Mouse (Mus musculus) natural killer cell, adult 2 months (primary cell): ENCODE results near the gene Ltbp2.

Experiments
- DNase-seq, 2 experiments: peaks; one replicate each; pipeline ENCODE4 v3.0.0; 2022; ENCODE audit warnings: low spot score in 2 of 2

The Ltbp2 gene

GRCm38 (mm10) chr12:84880091-84880490 is 3.8 kb upstream of the Ltbp2 start:
- DNase-seq = no peak

DNA sequence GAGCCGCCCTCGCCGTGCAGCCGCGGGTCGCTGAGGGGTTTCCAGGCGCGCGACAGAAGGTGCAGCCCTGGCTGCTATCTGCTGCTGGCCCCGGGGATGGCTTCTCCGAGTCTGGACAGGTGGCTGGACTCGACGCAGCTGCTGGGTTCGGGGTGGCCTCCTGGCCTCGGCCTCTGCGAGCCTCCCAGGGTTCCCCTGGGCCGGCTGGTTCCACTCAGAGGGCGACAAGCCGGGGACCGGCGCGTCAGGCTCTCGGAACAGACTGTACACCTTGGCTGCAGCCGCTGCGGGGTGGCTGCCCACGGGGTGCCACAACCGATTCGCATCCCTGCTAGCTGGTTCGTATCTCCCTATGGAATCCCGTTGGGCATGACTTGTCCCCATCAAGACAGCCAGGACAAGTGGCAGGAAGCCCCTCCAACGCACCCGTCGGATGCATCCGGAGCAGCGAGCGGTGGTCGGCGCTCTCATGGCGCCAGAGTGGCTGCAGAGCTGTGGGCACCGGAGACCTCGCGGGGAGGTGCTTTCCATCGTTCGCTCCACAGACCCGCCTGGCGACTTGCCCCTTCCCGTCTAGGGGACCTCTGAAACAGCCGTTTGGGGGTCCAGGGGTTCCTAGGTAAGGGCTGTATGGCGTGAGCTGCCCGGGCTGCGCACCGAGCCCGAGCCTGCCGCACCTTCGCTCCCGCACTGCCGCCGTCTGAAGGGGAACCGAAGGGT is 411 bp downstream of the Ltbp2 start:
- DNase-seq = no peak

GRCm38 (mm10) chr12:84873434-84873833 is 2.9 kb downstream of the Ltbp2 start:
- DNase-seq = no peak

- DNase-seq = no peak
Measured at GRCm38 (mm10) chr12:84872310-84872709, 4.0 kb downstream of the Ltbp2 start.

- DNase-seq = no peak
Measured at GRCm38 (mm10) chr12:84865431-84865830, 10.9 kb downstream of the Ltbp2 start.

DNA sequence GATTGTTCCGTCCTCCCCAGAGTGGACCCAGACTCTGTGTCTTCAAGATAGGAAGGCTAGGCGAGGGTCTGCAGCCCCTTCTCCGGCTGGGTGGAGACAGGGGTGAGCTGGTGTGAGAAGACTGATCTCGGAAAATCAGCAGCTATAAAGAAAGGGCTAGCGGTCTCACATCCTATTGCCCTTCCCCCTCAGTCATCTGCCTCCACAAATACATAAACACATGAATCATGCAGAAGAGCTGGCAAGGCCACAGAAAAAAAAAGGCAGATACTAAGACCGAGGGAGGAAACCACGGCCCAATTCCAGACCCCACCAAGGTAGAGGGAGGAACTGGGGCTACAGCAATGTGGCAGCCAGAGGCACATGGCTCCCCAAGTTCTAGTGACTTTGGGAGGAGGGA is 11.5 kb downstream of the Ltbp2 start:
- no peak for DNase-seq

DNA sequence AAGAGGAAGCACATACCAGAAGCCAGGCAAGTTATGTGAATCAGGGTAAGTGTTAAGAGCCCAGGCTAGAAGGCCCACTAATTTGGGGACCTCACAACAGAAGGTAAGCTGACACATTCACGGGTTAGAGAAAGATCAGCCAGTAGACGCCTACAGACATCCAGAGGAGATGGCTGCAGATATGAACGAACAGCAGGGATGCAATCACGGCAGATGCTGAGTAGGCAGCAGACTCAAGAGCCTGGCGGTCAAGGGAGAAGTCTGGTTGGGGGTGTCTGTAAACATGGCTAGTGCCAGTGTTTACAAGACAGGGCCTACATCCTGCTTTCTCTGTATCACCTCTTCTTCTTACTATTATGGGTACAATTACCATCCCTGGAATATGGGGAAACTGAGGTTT is 13.1 kb downstream of the Ltbp2 start:
- no peak for DNase-seq

DNA sequence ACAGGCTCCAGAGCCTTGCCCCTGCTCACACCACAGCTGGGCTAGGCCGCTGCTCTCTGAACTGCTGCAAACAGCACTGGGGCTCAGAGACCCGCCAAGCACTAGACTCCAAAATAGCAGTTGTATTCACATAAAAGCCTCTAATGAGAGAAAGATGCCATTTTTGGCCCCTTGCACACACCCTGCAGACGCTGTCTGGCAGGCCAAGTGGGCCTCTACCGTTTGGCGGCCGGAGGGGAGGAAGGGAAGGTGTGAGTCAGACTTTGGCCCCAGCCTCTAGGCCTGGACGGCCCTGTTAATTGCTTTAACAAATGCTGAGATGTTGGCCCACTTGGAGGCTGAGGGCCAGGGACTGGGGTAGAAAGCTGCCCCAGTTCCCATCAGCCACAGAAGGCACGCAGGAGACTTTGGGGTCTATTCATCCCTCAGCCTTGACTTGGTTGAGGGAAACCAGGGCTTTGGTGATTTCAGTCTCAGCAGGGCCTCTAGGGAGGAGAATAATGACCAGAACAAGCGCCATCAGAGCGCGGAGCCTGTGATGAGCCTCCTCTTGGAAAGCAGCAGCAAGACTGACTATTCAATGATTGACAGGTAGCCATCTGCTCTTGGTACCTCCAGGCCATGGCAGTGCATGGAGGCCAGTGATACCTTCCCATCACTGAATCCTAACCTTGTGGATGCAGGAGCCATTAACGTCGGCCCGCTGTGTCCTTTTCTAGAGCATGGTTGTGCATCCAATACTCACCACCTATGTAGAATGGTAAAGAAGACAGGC is 14.0 kb downstream of the Ltbp2 start:
- no peak for DNase-seq

- DNase-seq = no peak
Measured at GRCm38 (mm10) chr12:84858149-84859113, 17.9 kb downstream of the Ltbp2 start.

- no peak for DNase-seq
Measured at GRCm38 (mm10) chr12:84857706-84858105, 18.6 kb downstream of the Ltbp2 start.

- no peak for DNase-seq
Measured at GRCm38 (mm10) chr12:84856532-84856931, 19.8 kb downstream of the Ltbp2 start.

DNA sequence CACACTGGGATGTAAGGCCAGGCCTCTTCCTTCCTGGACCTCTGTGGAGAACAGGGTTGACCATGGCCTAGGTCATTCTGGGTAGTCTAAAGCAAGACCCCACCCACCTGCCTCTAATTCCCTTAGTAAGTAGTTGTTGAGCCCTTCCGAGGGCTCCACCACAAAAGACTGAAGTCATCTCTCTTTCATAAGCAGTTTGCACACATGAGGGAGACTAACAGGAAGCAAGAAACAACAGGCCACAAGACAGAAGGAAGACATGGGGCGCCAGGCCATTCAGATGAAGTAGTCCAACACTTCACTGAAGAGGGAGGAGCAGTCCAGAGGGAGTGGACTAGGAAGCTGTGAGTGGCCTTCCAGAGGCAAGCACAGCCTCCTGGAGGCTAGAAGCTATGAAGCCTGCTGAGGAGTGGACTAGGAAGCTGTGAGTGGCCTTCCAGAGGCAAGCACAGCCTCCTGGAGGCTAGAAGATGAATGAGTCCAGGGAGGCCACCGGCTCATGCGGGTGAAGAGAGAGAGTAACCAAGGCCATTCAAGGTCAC is 21.2 kb downstream of the Ltbp2 start:
- DNase-seq = no peak

DNA sequence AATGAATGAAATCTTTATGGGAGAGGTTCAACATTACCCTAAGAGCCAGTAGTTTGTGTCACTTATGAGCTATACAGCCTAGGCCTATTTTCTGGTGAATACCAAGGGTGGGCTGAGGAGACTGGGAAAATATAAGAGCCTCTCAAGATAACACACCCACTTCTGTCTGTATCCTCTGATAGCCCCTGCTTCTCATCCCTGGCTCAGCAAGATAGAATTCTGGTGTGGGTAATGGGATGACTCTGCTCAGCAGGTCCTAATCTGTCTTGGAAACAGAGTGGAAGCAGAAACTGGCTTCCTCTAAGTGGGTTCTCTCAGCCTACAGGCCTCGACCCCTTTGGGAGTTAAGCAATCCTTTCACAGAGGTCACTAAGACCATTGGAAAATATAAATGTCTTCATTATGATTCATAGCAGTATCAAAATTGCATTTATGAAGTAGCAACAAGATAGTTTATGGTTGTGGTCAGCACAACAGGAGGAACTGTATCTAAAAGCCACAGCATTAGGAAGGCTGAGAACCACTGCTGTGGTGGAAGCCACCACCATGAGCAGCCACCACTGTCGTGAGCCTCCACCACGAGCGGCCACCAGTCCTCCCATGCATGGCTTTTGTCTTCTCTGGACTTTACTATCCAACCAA is 21.8 kb downstream of the Ltbp2 start:
- no peak for DNase-seq

GRCm38 (mm10) chr12:84851403-84852040 is 24.8 kb downstream of the Ltbp2 start:
- DNase-seq = no peak

DNA sequence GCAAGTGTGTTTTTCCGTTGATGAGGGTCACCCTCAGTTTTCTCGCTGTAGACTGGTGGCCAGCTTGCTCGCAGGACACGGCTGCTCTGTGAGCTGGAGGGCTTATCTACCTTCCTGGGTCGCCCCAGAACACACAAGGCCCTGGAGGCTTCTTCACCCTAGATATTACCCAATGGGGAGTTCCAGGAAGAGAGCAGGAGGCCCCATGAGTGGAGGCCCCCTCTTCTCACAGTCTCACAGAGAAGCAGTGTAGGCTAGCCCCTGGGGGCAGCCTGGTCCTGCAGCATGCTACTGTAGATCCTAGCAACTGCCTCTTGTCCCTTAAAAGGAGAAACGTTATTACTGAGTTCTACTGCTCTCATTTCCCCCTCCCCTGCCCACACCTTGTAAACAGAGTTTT is 28.4 kb downstream of the Ltbp2 start:
- DNase-seq = no peak

DNA sequence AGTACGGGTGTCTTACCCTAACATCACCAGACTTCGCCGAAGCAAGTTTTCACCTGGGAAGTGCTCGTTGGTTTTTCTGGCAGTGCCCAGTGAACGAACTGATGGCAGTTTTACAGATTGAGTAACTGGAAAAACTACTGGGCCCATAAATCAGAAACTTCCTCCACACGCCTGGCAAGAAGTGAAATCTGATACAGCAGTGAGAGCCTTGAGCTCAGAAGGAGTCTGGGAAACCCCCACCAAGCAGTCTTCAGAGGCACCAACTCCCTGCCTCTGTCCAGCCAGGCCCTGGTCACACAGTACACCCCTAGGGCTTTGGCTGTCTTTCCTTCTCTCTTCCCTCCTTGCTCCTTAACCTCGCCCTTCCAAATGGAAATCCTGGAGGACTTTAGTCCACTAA is 28.9 kb downstream of the Ltbp2 start:
- no peak for DNase-seq

DNA sequence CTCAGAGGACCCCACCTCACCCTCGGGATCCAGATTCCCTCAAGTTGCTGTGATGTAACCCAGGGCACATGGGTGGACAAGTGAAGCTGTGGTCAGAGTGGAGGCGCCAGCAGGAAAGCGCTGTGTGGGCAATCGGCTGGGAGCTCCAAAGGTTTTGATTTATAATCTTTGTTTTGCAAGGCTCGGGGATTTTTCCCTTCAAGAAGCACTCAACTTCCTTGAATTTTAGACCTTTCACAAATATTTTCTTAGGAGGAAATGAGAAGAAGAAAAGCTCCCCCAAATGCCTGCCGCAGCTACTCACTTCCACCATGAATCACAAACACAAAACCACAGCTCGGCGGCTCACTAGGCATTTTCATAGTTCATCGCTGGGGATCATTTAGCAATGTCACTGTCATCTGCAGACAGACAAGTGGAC is 29.7 kb downstream of the Ltbp2 start:
- DNase-seq = no peak

DNA sequence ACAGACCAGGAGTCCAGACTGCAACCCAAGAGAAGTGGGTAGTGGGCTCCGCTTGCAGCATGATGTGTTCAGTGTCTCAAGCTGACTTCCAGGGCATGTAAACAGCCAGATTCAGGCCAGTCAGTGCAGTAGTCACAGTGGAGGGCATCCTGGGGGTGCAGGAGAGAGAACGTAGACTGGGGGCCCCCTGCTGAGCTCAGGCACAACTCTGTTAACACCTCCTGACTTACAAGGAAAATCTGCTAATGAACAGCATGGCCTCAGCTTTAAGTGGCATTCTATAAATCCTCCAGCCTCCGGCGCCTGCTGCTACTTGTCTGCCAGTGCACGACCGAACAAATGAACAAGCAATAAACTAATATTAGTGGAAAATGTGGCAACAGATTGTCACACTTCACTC is 33.6 kb downstream of the Ltbp2 start:
- DNase-seq = no peak

DNA sequence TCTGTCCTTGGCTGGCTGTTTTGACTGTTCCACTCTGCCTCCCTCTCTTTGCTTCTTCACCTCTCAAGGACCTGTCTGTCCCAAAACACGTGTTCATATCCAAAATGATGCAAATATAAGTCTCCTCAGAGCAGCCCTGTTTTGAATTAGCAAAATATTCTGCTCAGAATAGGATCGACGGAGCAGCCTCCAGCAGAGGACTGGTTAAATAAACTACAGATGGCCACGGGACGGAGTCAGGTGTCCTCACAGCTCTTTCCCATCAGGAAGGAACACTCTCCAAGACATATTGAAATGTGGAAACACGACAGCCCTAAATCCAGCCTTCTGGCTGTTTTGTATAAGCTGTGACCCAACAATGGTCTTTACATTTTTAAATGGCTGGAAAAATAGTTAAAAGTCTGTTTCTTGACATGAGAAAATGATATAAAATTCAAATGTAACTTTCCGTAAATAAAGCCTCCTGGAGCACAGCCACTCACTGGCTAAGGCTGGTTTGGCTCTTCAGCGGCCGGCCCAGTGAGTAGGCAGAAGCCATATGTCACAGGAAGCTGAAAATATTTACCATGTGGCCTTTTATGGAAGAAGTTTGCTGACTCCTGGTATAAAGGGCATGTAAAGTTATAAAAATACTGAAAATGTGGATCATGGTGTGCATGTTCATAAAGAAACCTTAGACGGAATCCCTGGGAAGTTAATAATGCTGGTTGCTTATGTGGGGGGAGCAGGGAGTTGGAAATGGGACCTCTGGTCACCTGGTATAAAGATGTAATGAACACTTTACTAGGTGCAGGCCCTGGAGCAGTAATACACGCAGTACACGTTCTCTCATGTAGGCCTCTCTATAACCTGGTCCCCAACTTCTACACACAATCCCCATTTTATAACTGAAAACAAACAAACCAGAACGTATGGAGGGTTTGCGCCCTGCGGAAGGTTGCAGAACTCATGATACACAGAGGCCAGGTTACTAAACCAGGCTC is 34.9 kb downstream of the Ltbp2 start:
- DNase-seq = no peak

DNA sequence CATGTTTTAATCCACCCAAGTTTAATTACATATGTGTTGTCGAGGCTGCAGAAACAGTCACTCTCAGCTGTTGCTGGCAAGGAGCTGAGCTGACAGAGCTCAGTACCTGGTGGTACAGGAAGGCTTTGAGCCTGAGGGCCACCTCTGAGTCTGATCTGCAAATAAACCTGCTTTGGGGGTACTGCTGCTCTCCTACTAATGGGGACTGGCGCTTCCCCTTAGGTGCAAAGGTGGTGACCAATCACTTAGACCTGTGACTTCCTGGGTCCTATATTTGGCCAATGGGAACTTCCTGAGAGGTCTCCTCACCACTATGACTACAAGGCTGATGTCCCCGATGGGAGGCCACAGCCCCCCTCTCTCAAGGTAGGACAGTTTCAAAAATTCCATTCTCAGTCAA is 35.6 kb downstream of the Ltbp2 start:
- DNase-seq = no peak
